9 mouse cellular contexts compared by ENCODE assay signal in genomic region chr6:17358896-17359690, GRCm38 (mm10). TPM values are rescaled to one million over a fixed set of nuclear protein-coding genes. Genes with fewer than 3 reads are reported as not detected.
DNase-seq lines count a peak whose midpoint lies in the region; ATAC-seq and TF ChIP-seq lines count a peak whose summit lies in the region.
"Had no signal": no experiment of that assay in that cellular context is flagged by ENCODE, and none has a peak within 500 bp of the region (broad histone marks: within the 10 kb centered on the region; RNA-seq: fewer than 3 reads in every experiment).

No protein-coding gene starts in this region.

- no peak overlapping the region for H3K4me3 ChIP-seq in ES-E14 (ENCODE audit: insufficient read depth in 1 of 2, low read depth in 1 of 2, low read length in 2 of 2, poor library complexity in 1 of 2, severe bottlenecking in 1 of 2)
- no peak overlapping the region for H3K4me3 ChIP-seq in layer of hippocampus, adult 2 months
- H3K4me3 ChIP-seq in midbrain, embryonic 13.5 days (replicated peaks) = no peak overlapping the region
- H3K4me3 ChIP-seq: myocyte had no signal

- DNase-seq in layer of hippocampus, adult 18-20 months (ENCODE audit: low spot score in 2 of 2) = peak; percentile 20 to 46
- no peak for DNase-seq in layer of hippocampus, adult 9-10 months (ENCODE audit: low spot score)
- peak; percentile 12 for DNase-seq in ES-E14 (ENCODE audit: low read depth, low spot score)
- DNase-seq in cerebellum, adult 18-20 months = peak; percentile 40 to 45
- peak; percentile 46 to 49 for DNase-seq in layer of hippocampus, adult 2 months (ENCODE audit: low spot score in 2 of 2)
- DNase-seq in thymus, postnatal 36 days = peak; percentile 2

- peak; percentile 88 for ATAC-seq in frontal cortex, adult (ENCODE audit: low TSS enrichment)
- ATAC-seq in midbrain, embryonic 13.5 days = peak; percentile 20; the same call in 1 of the 2 replicates

- 16% methylated on average over 6 of the region's 6 CpGs for WGBS in midbrain, embryonic 13.5 days

- H3K36me3 ChIP-seq in ES-E14 (ENCODE audit: control insufficient read depth, insufficient read depth, low read length, poor library complexity, severe bottlenecking) = no peaks in the 10 kb centered on the region
- no peaks in the 10 kb centered on the region for H3K36me3 ChIP-seq in midbrain, embryonic 13.5 days

- no peak overlapping the region for H3K27ac ChIP-seq in ES-E14 (ENCODE audit: insufficient read depth, low read depth, low read length, poor library complexity, severe bottlenecking)
- H3K27ac ChIP-seq in layer of hippocampus, adult 2 months = no peak overlapping the region
- H3K27ac ChIP-seq in midbrain, embryonic 13.5 days = no peak overlapping the region

- no peaks in the 10 kb centered on the region for H3K4me1 ChIP-seq in ES-E14 (ENCODE audit: control insufficient read depth in 2 of 2, insufficient read depth in 2 of 2, low read length in 2 of 2, poor library complexity in 1 of 2)
- no peaks in the 10 kb centered on the region for H3K4me1 ChIP-seq in midbrain, embryonic 13.5 days (replicated peaks)

- TF ChIP-seq CTCF in layer of hippocampus, adult 2 months (conservative IDR thresholded peaks at IDR 0.05) = peak; percentile 92

- H3K27me3 ChIP-seq in midbrain, embryonic 13.5 days = no peaks in the 10 kb centered on the region

- H3K9me3 ChIP-seq in ES-E14 (ENCODE audit: control insufficient read depth, insufficient read depth, low read depth, low read length) = no peaks in the 10 kb centered on the region
- no peaks in the 10 kb centered on the region for H3K9me3 ChIP-seq in midbrain, embryonic 13.5 days

- no peak overlapping the region for H3K9ac ChIP-seq in ES-E14 (ENCODE audit: insufficient read depth, low read depth, low read length, poor library complexity, severe bottlenecking)
- no peak overlapping the region for H3K9ac ChIP-seq in midbrain, embryonic 13.5 days (replicated peaks)

- in situ Hi-C loops in ES-E14 (cut with MboI; ENCODE audit: low sequenced_read_pairs in 2 of 2, unreplicated experiment in 2 of 2) = loop anchor here (5.0 to 25.0 kb wide), 3 partner anchors 228 to 252 kb away; no protein-coding TSS in a partner anchor

- H3K4me2 ChIP-seq in midbrain, embryonic 13.5 days (replicated peaks) = no peak overlapping the region

TF ChIP-seq in ES-E14, 5 proteins besides CTCF, POLR2A, EP300 and RAD21:
- TF ChIP-seq ZNF384 (IDR thresholded peaks at IDR 0.05; ENCODE audit: low read depth, low read length) (no peak), HCFC1 (IDR thresholded peaks at IDR 0.05; ENCODE audit: borderline replicate concordance, insufficient read depth, low read length) (no peak), ZC3H11A (IDR thresholded peaks at IDR 0.05; ENCODE audit: borderline replicate concordance, low read depth, low read length) (peak; percentile 71; the same call in 1 of the 2 replicates)

RNA-seq across cellular contexts. Expression of gene Cav1, which starts 53.0 kb away (rescaled TPM):
- 10 to 100 TPM; 13.5 TPM for total RNA-seq in layer of hippocampus, adult 18-20 months (2021)
- total RNA-seq in ES-E14 (2012; rRNA removed) = 16.8 and 35.7 TPM in 2 replicates
- total RNA-seq in layer of hippocampus, adult 2 months (2021) = 10 to 100 TPM; 17.0 to 30.6 TPM
- polyA plus RNA-seq in midbrain, embryonic 13.5 days (2015; fragmentation: Nextera tagmentation; extraction: Ambion mirVana) = 9.6 and 11.7 TPM in 2 replicates
